ENCODE assay signal across 8 mouse cellular contexts in the genomic region with DNA sequence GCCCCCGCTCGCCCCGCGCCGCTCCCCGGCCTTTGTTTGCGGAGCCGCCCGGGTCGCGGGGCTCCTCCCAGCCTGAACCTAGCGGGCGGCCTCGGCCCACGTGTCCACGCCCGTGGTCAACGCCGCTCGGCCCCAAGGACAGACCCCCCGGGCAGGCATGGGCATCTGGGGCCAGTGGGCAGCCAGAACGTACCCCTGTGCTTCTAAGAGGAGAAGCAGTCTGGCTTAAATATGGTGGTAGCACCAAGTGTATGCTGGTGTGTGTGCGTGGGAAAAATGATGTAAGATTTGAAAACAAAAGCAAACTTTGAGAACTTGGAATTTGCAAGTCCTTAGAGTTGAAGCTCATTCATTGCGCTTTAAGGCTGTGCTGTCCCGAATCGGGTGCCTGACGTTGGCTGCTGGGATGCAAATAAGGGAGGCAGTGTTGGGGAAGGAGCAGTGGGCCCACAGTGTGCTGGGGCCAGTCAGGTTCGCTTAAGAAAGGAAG. TPM values are rescaled to one million over a fixed set of nuclear protein-coding genes. Genes with fewer than 3 reads are reported as not detected.
DNase-seq lines count a peak whose midpoint lies in the region; ATAC-seq and TF ChIP-seq lines count a peak whose summit lies in the region.

No protein-coding gene starts in this region.

- peaks cover 6% of the 10 kb centered on the region; the same call in 1 of the 2 replicates for H3K4me1 ChIP-seq in embryonic fibroblast, embryonic 13.5 days (ENCODE audit: control insufficient read depth, insufficient read depth, low read length)
- H3K4me1 ChIP-seq in kidney, postnatal 0 days (replicated peaks; ENCODE audit: insufficient read depth, low read length) = no peaks in the 10 kb centered on the region; the same call in 1 of the 2 replicates
- H3K4me1 ChIP-seq in midbrain, embryonic 10.5 days = peaks cover 45% of the 10 kb centered on the region

- no peak for TF ChIP-seq CTCF in layer of hippocampus, adult 2 months (conservative IDR thresholded peaks at IDR 0.05)
- no peak for TF ChIP-seq CTCF in embryonic fibroblast, embryonic 13.5 days (IDR thresholded peaks at IDR 0.05; ENCODE audit: borderline replicate concordance, insufficient read depth, low read length)
- TF ChIP-seq CTCF in kidney, postnatal 0 days (IDR thresholded peaks at IDR 0.05; ENCODE audit: low read depth) = no peak

- no peaks in the 10 kb centered on the region for H3K36me3 ChIP-seq in kidney, postnatal 0 days (ENCODE audit: insufficient read depth, low read length)
- H3K36me3 ChIP-seq in midbrain, embryonic 10.5 days = peaks cover 13% of the 10 kb centered on the region

- no peaks in the 10 kb centered on the region for H3K9me3 ChIP-seq in kidney, postnatal 0 days (replicated peaks; ENCODE audit: low read length)
- no peaks in the 10 kb centered on the region for H3K9me3 ChIP-seq in midbrain, embryonic 10.5 days (replicated peaks)

- peak overlapping the region; percentile 86 for H3K27ac ChIP-seq in layer of hippocampus, adult 2 months
- peak overlapping the region; percentile 39 for H3K27ac ChIP-seq in embryonic fibroblast, embryonic 13.5 days (ENCODE audit: insufficient read depth, low read length)
- H3K27ac ChIP-seq in kidney, postnatal 0 days = peak overlapping the region; percentile 85
- H3K27ac ChIP-seq in midbrain, embryonic 10.5 days (replicated peaks) = peak overlapping the region; percentile 96

- TF ChIP-seq POLR2A in embryonic fibroblast, embryonic 13.5 days (IDR thresholded peaks at IDR 0.05; ENCODE audit: low read depth, low read length) = no peak

- H3K4me3 ChIP-seq in layer of hippocampus, adult 2 months = peak overlapping the region; percentile 91
- H3K4me3 ChIP-seq in embryonic fibroblast, embryonic 13.5 days (ENCODE audit: insufficient read depth, low read length) = peak overlapping the region; percentile 89
- peak overlapping the region; percentile 93 for H3K4me3 ChIP-seq in kidney, postnatal 0 days (replicated peaks; ENCODE audit: low read depth, low read length)
- peak overlapping the region; percentile 97 for H3K4me3 ChIP-seq in midbrain, embryonic 10.5 days

- peak overlapping the region; percentile 89 for H3K9ac ChIP-seq in kidney, postnatal 0 days (ENCODE audit: low read depth, low read length)

- no peaks in the 10 kb centered on the region for H3K27me3 ChIP-seq in kidney, postnatal 0 days (ENCODE audit: insufficient read depth, low read length)
- no peaks in the 10 kb centered on the region for H3K27me3 ChIP-seq in midbrain, embryonic 10.5 days (ENCODE audit: low read depth, poor library complexity, severe bottlenecking)

- DNase-seq in layer of hippocampus, adult 2 months (ENCODE audit: low spot score in 2 of 2) = peak in 1 of 2 experiments; percentile 29
- no peak for DNase-seq in layer of hippocampus, postnatal 14 days (ENCODE audit: low spot score in 2 of 2)
- DNase-seq in MEL-GATA-1-ER (ENCODE audit: extremely low read depth, low read depth) = peak; percentile 57
- peak; percentile 56 for DNase-seq in kidney, postnatal 0 days (ENCODE audit: low spot score)
- no peak for DNase-seq in midbrain, embryonic 10.5 days (ENCODE audit: low spot score)
- peak; percentile 48 for DNase-seq in yolk sac, embryonic 10.5 days (ENCODE audit: low spot score)
- DNase-seq in gastrocnemius, adult 18-20 months (ENCODE audit: low spot score) = no peak

- peak; percentile 67 for ATAC-seq in kidney, postnatal 0 days (replicated peaks; ENCODE audit: low FRiP score, low read depth)

- WGBS in kidney, postnatal 0 days = 1% methylated on average over 28 of the region's 28 CpGs
- WGBS in midbrain, embryonic 10.5 days = under 1% methylated on average over 28 of the region's 28 CpGs

- peak overlapping the region; percentile 94 for H3K4me2 ChIP-seq in kidney, postnatal 0 days (ENCODE audit: low read length)

RNA-seq across cellular contexts. Expression of gene Prep, which starts 0.5 kb away (rescaled TPM):
- total RNA-seq in layer of hippocampus, adult 2 months (2021) = 1 to 10 TPM; 8.8 to 9.5 TPM
- total RNA-seq in layer of hippocampus, postnatal 14 days (2021) = 10 to 100 TPM; 13.5 to 14.6 TPM
- 25.0 and 30.7 TPM in 2 replicates for polyA plus RNA-seq in embryonic fibroblast, embryonic 13.5 days (2011; ENCODE audit: insufficient read length, low read depth, missing spikeins)
- polyA plus RNA-seq in kidney, postnatal 0 days (2015; fragmentation: Nextera tagmentation; extraction: Ambion mirVana) = 12.8 and 15.6 TPM in 2 replicates
- 34.3 and 36.6 TPM in 2 replicates for polyA plus RNA-seq in midbrain, embryonic 10.5 days (2016; fragmentation: Nextera tagmentation; extraction: Ambion mirVana)
- total RNA-seq in gastrocnemius, adult 18-20 months (2021) = 1 to 10 TPM; 6.0 to 6.9 TPM

Comparison
In these comparisons a context has a peak if more than half of its experiments do, and no peak if none do; other contexts are left out.
1. DNase-seq: peak in MEL-GATA-1-ER (single experiment), kidney, postnatal 0 days (single experiment) and yolk sac, embryonic 10.5 days (single experiment); none in layer of hippocampus, postnatal 14 days (0 of 2), midbrain, embryonic 10.5 days (single experiment) and gastrocnemius, adult 18-20 months (single experiment).
2. H3K27ac ChIP-seq: peak in every context shown above with its lines; median percentile 96 in midbrain, embryonic 10.5 days; 86 in layer of hippocampus, adult 2 months; 85 in kidney, postnatal 0 days; 39 in embryonic fibroblast, embryonic 13.5 days.
3. Peak in every context shown above with its lines, with median percentiles within 50 percentile points of each other: H3K4me3 ChIP-seq.